Mouse (Mus musculus) intestine, embryonic 16.5 days (tissue): ENCODE data around the gene Cdc7. TPM values are rescaled to one million over a fixed set of nuclear protein-coding genes. Genes with fewer than 3 reads are reported as not detected.
A peak's percentile ranks its signal among the peaks of the same experiment; 100 is the strongest.

Source experiments
- ATAC-seq: fragments of 200-750 bp; cut with Nextera tagmentation; 2 replicates; pipeline ENCODE4 v1.8.0; 2017; ENCODE audit warnings: moderate TSS enrichment, moderate library complexity
- H3K27ac ChIP-seq: fragments of 300-500 bp; sonication (generic); 2 replicates; pipeline ENCODE4 v1.5.1; 2014; ENCODE audit warnings: mild to moderate bottlenecking, low read length
- H3K27me3 ChIP-seq: fragments of 300-500 bp; sonication (generic); replicated peaks from 2 replicates; pipeline ENCODE4 v1.6.1; 2014; ENCODE audit warnings: low read length, control low read depth, mixed read lengths; ENCODE audit not compliant: control insufficient read depth, insufficient read depth
- H3K36me3 ChIP-seq: fragments of 300-500 bp; sonication (generic); 2 replicates; pipeline ENCODE4 v1.6.1; 2014; ENCODE audit warnings: low read length, control low read depth; ENCODE audit not compliant: control insufficient read depth, insufficient read depth
- H3K4me1 ChIP-seq: fragments of 300-500 bp; sonication (generic); 2 replicates; pipeline ENCODE4 v1.6.1; 2014; ENCODE audit warnings: low read length, control low read depth, mixed read lengths; ENCODE audit not compliant: control insufficient read depth, insufficient read depth
- H3K4me2 ChIP-seq: fragments of 300-500 bp; sonication (generic); 2 replicates; pipeline ENCODE4 v1.6.1; 2014; ENCODE audit warnings: low read depth, low read length, control low read depth
- H3K4me3 ChIP-seq: fragments of 300-500 bp; sonication (generic); 2 replicates; pipeline ENCODE4 v1.5.1; 2014; ENCODE audit warnings: mild to moderate bottlenecking, low read length
- H3K9ac ChIP-seq: fragments of 300-500 bp; sonication (generic); 2 replicates; pipeline ENCODE4 v1.6.1; 2014; ENCODE audit warnings: low read depth, low read length
- H3K9me3 ChIP-seq: fragments of 300-500 bp; sonication (generic); 2 replicates; pipeline ENCODE4 v1.6.1; 2016; ENCODE audit warnings: low read length, control low read depth; ENCODE audit not compliant: control insufficient read depth
- WGBS: fragments of 180-500 bp; shearing (Covaris S2); extraction: QIAGEN DNeasy Blood & Tissue Kit; methylation state at CpG from one replicate; pipeline ENCODE4 v1.1.7; 2014; 5-methylcytosine and 5-hydroxymethylcytosine counted together
- polyA plus RNA-seq: library from polyadenylated mRNA; unstranded; fragments of >200 nt; fragmentation: Nextera tagmentation; extraction: Ambion mirVana; gene quantifications from 2 replicates; pipeline ENCODE4 v1.2.1, GENCODE M21; 2015

Gene Cdc7
- polyA plus RNA-seq, 1 experiment from 2014 or later = 30.1 TPM

DNA sequence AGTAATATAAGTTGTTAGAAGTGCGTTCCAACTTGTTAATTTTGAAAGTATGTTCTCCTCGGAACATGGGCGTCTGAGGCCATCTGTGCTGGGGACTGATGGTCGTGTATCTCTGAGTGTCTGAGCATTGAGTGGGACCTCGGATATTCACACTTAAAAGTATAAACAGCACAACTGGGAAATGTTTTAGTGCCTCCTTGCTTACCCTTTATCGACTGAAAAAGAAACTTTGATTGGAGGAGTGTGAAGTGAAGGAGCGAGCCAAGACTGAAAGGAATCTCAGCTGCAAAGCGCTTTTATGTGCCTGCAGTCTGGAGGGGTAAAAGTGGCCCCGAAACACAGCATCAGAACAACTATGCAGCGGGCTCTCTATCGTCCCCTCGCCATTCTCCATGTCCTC is 25.7 kb downstream of the Cdc7 start:
- no peaks in the 10 kb centered on the region for H3K27me3 ChIP-seq
- ATAC-seq = no peak
- H3K4me2 ChIP-seq = 0 out of 2 replicates have a peak overlapping the region, but pooled peaks have one; percentile 12
- 63% methylated on average over 12 of the region's 12 CpGs for WGBS
- H3K4me1 ChIP-seq = peaks cover 13% of the 10 kb centered on the region
- H3K9me3 ChIP-seq = no peaks in the 10 kb centered on the region
- no peak overlapping the region for H3K9ac ChIP-seq
- H3K4me3 ChIP-seq = no peak overlapping the region
- H3K36me3 ChIP-seq = no peaks in the 10 kb centered on the region
- H3K27ac ChIP-seq = peak overlapping the region; percentile 72

DNA sequence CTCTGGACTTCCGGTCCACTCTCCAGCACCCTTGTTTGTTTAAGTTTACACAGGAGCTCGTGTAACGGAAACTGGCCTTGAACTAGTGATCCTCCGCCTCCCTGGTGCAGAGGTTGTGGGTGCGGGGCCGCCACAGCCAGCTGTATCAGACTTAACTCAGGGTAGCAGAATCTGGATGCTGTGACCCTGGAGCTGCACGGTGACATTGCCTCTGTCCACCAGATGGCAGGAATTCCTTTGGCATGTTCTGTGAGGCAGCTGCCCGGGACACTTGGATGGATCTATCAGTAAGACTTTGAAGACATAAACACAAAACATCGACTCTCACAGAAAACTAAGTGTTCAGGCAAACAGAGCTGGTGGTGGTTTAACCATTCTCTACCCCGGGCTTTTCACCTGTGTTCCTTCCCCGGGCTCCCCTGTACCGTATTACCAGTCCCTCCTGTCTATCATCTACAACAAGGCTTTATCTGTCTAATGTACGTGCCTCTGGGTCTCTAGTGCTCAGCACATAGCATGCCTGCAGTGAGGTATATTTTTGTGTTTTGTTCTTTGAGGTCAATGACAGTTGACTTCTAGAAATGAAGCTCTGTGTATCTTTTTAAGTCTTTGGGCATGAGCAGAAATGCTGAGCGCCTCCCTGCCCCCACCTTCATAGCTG is 26.6 kb downstream of the Cdc7 start:
- Histone ChIP-seq H3K27ac (peak overlapping the region; percentile 21), H3K4me1 (peaks cover 15% of the 10 kb centered on the region)
- 28% methylated on average over 14 of the region's 14 CpGs for WGBS

DNA sequence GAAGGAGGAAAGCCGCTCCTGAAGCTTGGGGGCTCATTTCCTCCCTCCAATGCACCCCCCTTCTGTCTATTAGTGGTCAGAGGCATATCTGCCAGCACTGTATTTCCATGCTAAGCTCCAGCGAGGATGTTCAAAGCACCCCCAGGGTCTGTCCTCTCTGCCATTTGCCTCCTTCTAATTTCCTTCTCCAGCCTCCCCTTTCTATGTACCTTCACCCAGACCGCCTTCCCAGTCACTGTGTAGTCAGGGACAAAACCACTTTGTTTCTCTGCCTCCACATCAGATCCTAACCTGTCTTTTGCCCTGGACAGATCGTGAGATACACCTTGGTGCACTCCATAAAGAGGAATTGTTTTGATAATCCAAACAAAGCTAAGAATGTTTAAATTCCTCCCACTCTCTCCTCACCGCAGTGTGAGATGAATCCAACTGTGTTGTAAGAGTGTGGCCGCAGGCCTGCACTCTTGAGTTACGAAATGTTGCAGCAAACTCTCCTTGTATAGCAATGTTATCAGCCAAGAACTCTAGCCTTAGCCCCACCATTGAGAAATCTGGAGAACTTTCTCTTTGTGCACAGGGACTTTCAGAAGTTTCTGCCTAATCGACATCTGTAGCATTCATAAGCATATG is 27.3 kb downstream of the Cdc7 start:
- Histone ChIP-seq H3K27ac (peak overlapping the region; percentile 21; the same call in 1 of the 2 replicates), H3K4me2 (no peak overlapping the region), H3K36me3 (no peaks in the 10 kb centered on the region), H3K27me3 (no peaks in the 10 kb centered on the region), H3K9ac (no peak overlapping the region), H3K4me3 (no peak overlapping the region), H3K9me3 (no peaks in the 10 kb centered on the region), H3K4me1 (peaks cover 18% of the 10 kb centered on the region)
- no peak for ATAC-seq
- WGBS = 47% methylated on average over 8 of the region's 8 CpGs

More for the DNA sequence above, 26.6 kb downstream of the Cdc7 start:
- ATAC-seq = peak; percentile 53
- Histone ChIP-seq H3K9me3 (no peaks in the 10 kb centered on the region), H3K9ac (no peak overlapping the region), H3K4me3 (no peak overlapping the region), H3K27me3 (no peaks in the 10 kb centered on the region), H3K36me3 (no peaks in the 10 kb centered on the region), H3K4me2 (peak overlapping the region; percentile 6; the same call in 1 of the 2 replicates)

DNA sequence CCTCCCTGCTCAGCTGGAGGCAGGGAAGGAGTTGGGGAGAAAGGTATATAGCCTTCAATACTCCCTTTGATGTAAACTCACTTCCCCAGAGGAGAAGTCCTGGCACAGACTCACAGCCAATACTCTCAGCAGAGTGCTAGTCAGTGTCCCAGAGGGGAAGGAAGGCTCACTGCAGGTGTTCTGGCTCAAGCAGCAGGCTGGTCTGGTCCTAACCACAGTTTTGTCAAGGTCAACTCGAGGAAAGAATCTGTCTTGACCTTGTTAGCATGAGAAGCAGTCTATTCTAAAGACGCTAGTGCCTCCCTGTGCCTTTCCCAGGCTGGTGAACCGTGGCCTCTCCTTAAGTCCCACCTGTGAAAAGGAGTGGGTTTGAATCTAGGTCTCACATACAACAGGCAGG is 30.6 kb downstream of the Cdc7 start:
- Histone ChIP-seq H3K9ac (no peak overlapping the region), H3K27me3 (no peaks in the 10 kb centered on the region), H3K27ac (no peak overlapping the region), H3K4me2 (no peak overlapping the region), H3K36me3 (no peaks in the 10 kb centered on the region), H3K4me3 (no peak overlapping the region), H3K9me3 (no peaks in the 10 kb centered on the region), H3K4me1 (peaks cover 18% of the 10 kb centered on the region)
- no peak for ATAC-seq
- 27% methylated on average over 3 of the region's 3 CpGs for WGBS

DNA sequence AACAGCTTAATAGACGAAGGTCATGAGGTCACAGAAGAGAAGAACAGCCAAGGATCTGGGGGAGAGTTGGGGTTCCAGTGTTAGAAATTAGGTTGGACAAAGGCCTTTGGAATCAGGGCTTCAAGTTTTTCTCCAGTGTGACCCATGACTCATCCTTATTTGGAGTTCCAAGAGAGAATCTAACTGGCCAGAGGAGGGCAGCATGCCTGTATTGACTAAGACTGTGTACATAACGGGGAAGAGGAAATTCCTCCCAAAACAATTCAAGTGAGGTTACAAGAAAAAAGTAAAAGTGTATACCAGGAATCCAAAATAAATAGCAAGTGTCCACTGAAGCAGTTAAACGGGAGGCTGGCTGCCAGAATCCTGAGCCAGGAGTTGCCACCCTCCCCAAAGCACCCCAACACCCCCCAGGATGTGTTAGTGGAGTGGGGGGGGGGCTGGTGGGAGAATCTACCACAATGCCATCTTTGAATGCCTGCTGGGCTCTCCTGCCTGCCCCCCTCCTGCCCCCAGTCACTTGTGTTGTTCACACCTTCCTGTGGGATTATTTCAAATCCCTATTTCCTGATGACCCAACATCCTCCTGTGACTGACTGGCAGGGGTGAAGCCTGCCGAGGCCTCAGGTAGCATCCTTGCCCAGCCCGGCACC is 31.9 kb downstream of the Cdc7 start:
- WGBS = 32% methylated on average over 5 of the region's 5 CpGs
- H3K36me3 ChIP-seq = no peaks in the 10 kb centered on the region
- H3K27ac ChIP-seq = no peak overlapping the region
- no peak overlapping the region for H3K4me2 ChIP-seq
- no peak overlapping the region for H3K9ac ChIP-seq
- H3K4me1 ChIP-seq = peaks cover 11% of the 10 kb centered on the region
- no peaks in the 10 kb centered on the region for H3K27me3 ChIP-seq
- ATAC-seq = peak; percentile 59; the same call in 1 of the 2 replicates
- H3K4me3 ChIP-seq = no peak overlapping the region
- no peaks in the 10 kb centered on the region for H3K9me3 ChIP-seq

DNA sequence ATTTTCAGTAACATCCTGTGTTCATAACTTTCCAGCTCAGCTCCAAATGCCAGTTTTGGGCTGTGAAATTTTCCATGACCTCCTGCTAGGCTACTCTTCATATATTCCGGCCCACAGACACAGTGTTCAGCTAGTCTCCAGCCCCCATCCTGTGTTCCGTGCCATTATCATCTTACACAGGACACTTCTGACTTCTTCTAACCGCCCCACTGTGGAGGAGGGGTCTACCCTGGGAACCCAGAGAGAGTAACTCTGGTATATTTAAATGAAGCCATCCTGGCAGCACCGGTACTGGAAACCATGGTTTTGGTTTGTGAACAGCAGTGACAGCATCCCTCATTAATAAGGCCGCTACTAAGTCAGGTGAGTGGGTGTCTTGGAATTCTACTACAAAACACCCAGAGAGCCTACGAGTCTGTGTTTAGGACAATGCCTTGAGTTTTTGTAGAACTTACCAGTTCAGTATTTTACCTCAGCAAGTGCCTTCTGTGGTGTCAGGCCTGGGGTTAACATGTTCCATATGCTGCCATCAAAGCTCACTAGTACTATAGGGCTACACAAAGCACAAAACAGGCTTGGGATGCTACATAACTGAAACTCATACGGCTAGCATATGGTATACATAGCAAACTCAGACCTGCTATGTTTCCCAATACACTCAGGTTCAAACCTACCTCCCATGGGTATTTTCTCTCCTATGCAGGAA is 32.6 kb downstream of the Cdc7 start:
- Histone ChIP-seq H3K36me3 (no peaks in the 10 kb centered on the region), H3K4me1 (peaks cover 8% of the 10 kb centered on the region; the same call in 1 of the 2 replicates), H3K9ac (no peak overlapping the region), H3K9me3 (no peaks in the 10 kb centered on the region), H3K27ac (no peak overlapping the region), H3K4me3 (no peak overlapping the region), H3K27me3 (no peaks in the 10 kb centered on the region), H3K4me2 (no peak overlapping the region)
- WGBS = 66% methylated on average over 7 of the region's 7 CpGs
- no peak for ATAC-seq

DNA sequence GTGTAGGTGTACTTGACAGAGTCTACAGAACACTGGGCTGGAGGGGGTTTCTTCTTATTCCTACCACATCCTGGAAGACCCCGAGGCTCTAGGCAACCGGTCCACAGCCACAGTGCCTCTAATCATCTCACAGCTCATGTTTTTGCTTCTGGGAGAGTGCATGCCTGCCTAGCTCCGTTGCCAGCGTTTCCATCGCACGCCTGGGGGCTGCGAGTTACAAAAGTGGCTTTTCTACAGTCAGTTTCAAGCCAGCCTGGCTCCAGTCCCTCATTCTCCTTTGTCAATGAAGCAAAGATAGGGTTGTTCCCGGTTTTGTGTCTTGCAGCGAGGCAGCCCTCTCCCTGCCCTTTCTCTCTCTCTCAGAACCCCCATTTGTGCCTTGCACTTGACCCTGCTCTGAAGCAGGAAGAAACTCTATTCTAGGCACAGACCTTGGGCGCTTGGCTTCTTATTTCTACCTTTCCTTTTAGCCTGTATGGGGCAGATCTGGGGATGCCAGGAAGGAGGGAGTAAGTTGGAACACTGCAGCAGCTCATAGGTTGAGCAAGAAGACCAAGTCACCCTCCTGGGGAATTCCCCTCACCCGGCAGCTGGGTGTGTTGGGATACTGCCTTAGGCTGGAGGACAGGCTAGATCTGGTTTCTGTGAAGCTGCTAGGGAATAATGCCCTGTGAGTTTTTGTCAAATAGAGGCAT is 37.4 kb downstream of the Cdc7 start:
- Histone ChIP-seq H3K27ac (no peak overlapping the region), H3K4me1 (peaks cover 6% of the 10 kb centered on the region; the same call in 1 of the 2 replicates), H3K9ac (no peak overlapping the region), H3K4me3 (no peak overlapping the region), H3K36me3 (no peaks in the 10 kb centered on the region), H3K4me2 (no peak overlapping the region), H3K27me3 (no peaks in the 10 kb centered on the region), H3K9me3 (no peaks in the 10 kb centered on the region)
- 60% methylated on average over 11 of the region's 11 CpGs for whole genome bisulfite sequencing
- no peak for ATAC-seq

DNA sequence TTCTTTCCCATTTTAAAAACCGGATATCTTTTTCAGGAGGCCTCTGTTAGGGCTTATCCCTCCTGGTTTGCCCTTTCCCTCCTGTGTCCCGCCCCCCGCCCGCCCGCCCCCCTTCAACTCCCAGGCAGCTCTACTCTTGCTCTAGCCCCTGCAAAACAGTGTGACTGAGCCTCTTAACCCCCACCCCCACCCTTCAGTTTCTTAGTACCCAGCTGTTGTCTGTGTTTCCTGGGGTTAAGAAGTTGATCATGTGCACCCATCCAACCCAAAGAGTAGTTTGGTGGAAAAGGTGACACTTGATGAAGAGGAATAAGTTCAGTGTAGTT is 37.9 kb downstream of the Cdc7 start:
- Histone ChIP-seq H3K4me2 (no peak overlapping the region), H3K27me3 (no peaks in the 10 kb centered on the region), H3K4me1 (peaks cover 6% of the 10 kb centered on the region; the same call in 1 of the 2 replicates), H3K36me3 (no peaks in the 10 kb centered on the region), H3K9me3 (no peaks in the 10 kb centered on the region), H3K27ac (no peak overlapping the region), H3K9ac (no peak overlapping the region), H3K4me3 (no peak overlapping the region)
- WGBS = 23% methylated on average over 5 of the region's 5 CpGs
- no peak for ATAC-seq

DNA sequence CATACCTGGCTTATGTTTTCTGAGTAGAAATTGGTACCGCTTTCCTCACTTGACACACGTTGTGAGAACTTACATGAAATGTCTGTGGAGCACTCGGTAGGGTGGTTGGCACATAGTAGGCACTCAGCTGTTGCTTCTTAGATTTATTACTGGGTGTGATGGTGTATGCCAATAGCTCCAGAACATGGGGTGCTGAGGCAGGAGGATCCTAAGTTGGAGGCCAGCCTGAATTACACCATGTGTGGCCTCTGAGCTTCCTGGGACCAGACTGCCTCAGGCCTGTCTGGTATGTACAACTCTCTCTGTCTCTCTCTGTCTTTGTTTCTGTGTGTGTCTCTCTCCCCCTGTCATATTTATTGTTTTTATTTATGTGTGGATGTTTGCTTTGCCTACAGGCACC is 45.6 kb downstream of the Cdc7 start:
- Histone ChIP-seq H3K4me3 (no peak overlapping the region), H3K9ac (no peak overlapping the region), H3K27ac (no peak overlapping the region), H3K9me3 (no peaks in the 10 kb centered on the region), H3K4me2 (no peak overlapping the region), H3K27me3 (no peaks in the 10 kb centered on the region), H3K4me1 (peaks cover 18% of the 10 kb centered on the region; the same call in 1 of the 2 replicates), H3K36me3 (no peaks in the 10 kb centered on the region)
- no peak for ATAC-seq
- 98% methylated on average over 3 of the region's 3 CpGs for WGBS
